12 mouse cellular contexts compared by ENCODE assay signal in genomic region chr4:148686491-148686941, GRCm38 (mm10). TPM values are rescaled to one million over a fixed set of nuclear protein-coding genes. Genes with fewer than 3 reads are reported as not detected.
DNase-seq lines count a peak whose midpoint lies in the region; ATAC-seq lines count a peak whose summit lies in the region.
"Had no signal": no experiment of that assay in that cellular context is flagged by ENCODE, and none has a peak within 500 bp of the region (broad histone marks: within the 10 kb centered on the region; RNA-seq: fewer than 3 reads in every experiment).

No protein-coding gene starts in this region.

- no peaks in the 10 kb centered on the region for H3K36me3 ChIP-seq in heart, embryonic 14.5 days (ENCODE audit: control insufficient read depth, insufficient read depth, low read length)
- H3K36me3 ChIP-seq in midbrain, embryonic 10.5 days: no peaks in the 10 kb centered on the region
- H3K36me3 ChIP-seq in midbrain, embryonic 15.5 days (replicated peaks): no peaks in the 10 kb centered on the region
- no peaks in the 10 kb centered on the region for H3K36me3 ChIP-seq in forebrain, embryonic 12.5 days (replicated peaks)
- H3K36me3 ChIP-seq in neural tube, embryonic 13.5 days: no peaks in the 10 kb centered on the region

- H3K4me2 ChIP-seq in heart, embryonic 14.5 days (ENCODE audit: low read length): peak overlapping the region; percentile 31; the same call in 1 of the 2 replicates
- no peak overlapping the region for H3K4me2 ChIP-seq in midbrain, embryonic 15.5 days
- no peak overlapping the region for H3K4me2 ChIP-seq in forebrain, embryonic 12.5 days
- H3K4me2 ChIP-seq in neural tube, embryonic 13.5 days: no peak overlapping the region

- no peak overlapping the region for H3K4me3 ChIP-seq in heart, embryonic 14.5 days (ENCODE audit: control insufficient read depth in 1 of 2, insufficient read depth in 1 of 2, low read depth in 1 of 2, low read length in 2 of 2)
- no peak overlapping the region for H3K4me3 ChIP-seq in midbrain, embryonic 10.5 days
- no peak overlapping the region for H3K4me3 ChIP-seq in midbrain, embryonic 15.5 days
- H3K4me3 ChIP-seq in forebrain, embryonic 12.5 days (replicated peaks): no peak overlapping the region
- H3K4me3 ChIP-seq in neural tube, embryonic 13.5 days: no peak overlapping the region

- H3K27me3 ChIP-seq in heart, embryonic 14.5 days (ENCODE audit: control insufficient read depth, insufficient read depth, low read length): no peaks in the 10 kb centered on the region
- H3K27me3 ChIP-seq in midbrain, embryonic 10.5 days (ENCODE audit: low read depth, poor library complexity, severe bottlenecking): peaks cover 56% of the 10 kb centered on the region
- H3K27me3 ChIP-seq in midbrain, embryonic 15.5 days (replicated peaks): no peaks in the 10 kb centered on the region
- H3K27me3 ChIP-seq in forebrain, embryonic 12.5 days: 0 out of 2 replicates have a peak, but pooled peaks cover 8% of the 10 kb centered on the region
- peaks cover 18% of the 10 kb centered on the region for H3K27me3 ChIP-seq in neural tube, embryonic 13.5 days

- no peak for ATAC-seq in heart, embryonic 14.5 days (ENCODE audit: insufficient number of reproducible peaks, insufficient read depth, low FRiP score, low read depth)
- no peak for ATAC-seq in midbrain, embryonic 15.5 days (replicated peaks)
- no peak; the same call in 1 of the 2 replicates for ATAC-seq in forebrain, embryonic 12.5 days (ENCODE audit: low FRiP score)
- ATAC-seq in neural tube, embryonic 13.5 days (ENCODE audit: low read depth): no peak
- ATAC-seq: inflammation-experienced regulatory T-cells, adult 6 months had no signal

- DNase-seq in heart, adult 11 months: no peak
- DNase-seq in midbrain, embryonic 10.5 days (ENCODE audit: low spot score): no peak
- no peak for DNase-seq in spleen, postnatal 4 days (ENCODE audit: low spot score in 2 of 2)
- no peak for DNase-seq in cerebellum, postnatal 25 days
- DNase-seq: cerebellum, postnatal 10 days had no signal

- WGBS in heart, embryonic 14.5 days: 22% methylated on average over 14 of the region's 14 CpGs
- 37% methylated on average over 14 of the region's 14 CpGs for WGBS in midbrain, embryonic 10.5 days
- WGBS in midbrain, embryonic 15.5 days: 25% methylated on average over 14 of the region's 14 CpGs
- whole genome bisulfite sequencing in forebrain, embryonic 12.5 days: 33% methylated on average over 14 of the region's 14 CpGs
- WGBS in neural tube, embryonic 13.5 days: 20% methylated on average over 14 of the region's 14 CpGs

- H3K9me3 ChIP-seq in heart, embryonic 14.5 days (ENCODE audit: control insufficient read depth, low read length): no peaks in the 10 kb centered on the region
- no peaks in the 10 kb centered on the region for H3K9me3 ChIP-seq in midbrain, embryonic 10.5 days (replicated peaks)
- H3K9me3 ChIP-seq in midbrain, embryonic 15.5 days: no peaks in the 10 kb centered on the region
- H3K9me3 ChIP-seq in forebrain, embryonic 12.5 days: no peaks in the 10 kb centered on the region
- H3K9me3 ChIP-seq in neural tube, embryonic 13.5 days: no peaks in the 10 kb centered on the region

- peaks cover 19% of the 10 kb centered on the region in 2 experiments for H3K4me1 ChIP-seq in heart, embryonic 14.5 days (ENCODE audit: control insufficient read depth in 2 of 2, insufficient read depth in 2 of 2, low read length in 2 of 2)
- peaks cover 54% of the 10 kb centered on the region for H3K4me1 ChIP-seq in midbrain, embryonic 10.5 days
- no peaks in the 10 kb centered on the region for H3K4me1 ChIP-seq in midbrain, embryonic 15.5 days
- H3K4me1 ChIP-seq in forebrain, embryonic 12.5 days: peaks cover 22% of the 10 kb centered on the region
- peaks cover 16% of the 10 kb centered on the region for H3K4me1 ChIP-seq in neural tube, embryonic 13.5 days (replicated peaks)

- H3K9ac ChIP-seq in heart, embryonic 14.5 days (ENCODE audit: low read length): peak overlapping the region; percentile 38; the same call in 1 of the 2 replicates
- no peak overlapping the region for H3K9ac ChIP-seq in midbrain, embryonic 15.5 days
- H3K9ac ChIP-seq in forebrain, embryonic 12.5 days: no peak overlapping the region
- peak overlapping the region; percentile 38; the same call in 1 of the 2 replicates for H3K9ac ChIP-seq in neural tube, embryonic 13.5 days

- H3K27ac ChIP-seq in heart, embryonic 14.5 days (replicated peaks in 1 of 2; ENCODE audit: control insufficient read depth in 1 of 2, insufficient read depth in 1 of 2, low read depth in 2 of 2, low read length in 2 of 2): peak overlapping the region; percentile 35 to 40; a peak in 3 of 4 replicates
- peak overlapping the region; percentile 63 for H3K27ac ChIP-seq in midbrain, embryonic 10.5 days (replicated peaks)
- H3K27ac ChIP-seq in midbrain, embryonic 15.5 days: no peak overlapping the region
- peak overlapping the region; percentile 74 for H3K27ac ChIP-seq in forebrain, embryonic 12.5 days
- no peak overlapping the region for H3K27ac ChIP-seq in neural tube, embryonic 13.5 days (replicated peaks)

RNA-seq across cellular contexts. Expression of gene Gm572, which starts 43.4 kb away (rescaled TPM):
- 0.19 and 0.28 TPM in 2 replicates for polyA plus RNA-seq in heart, embryonic 14.5 days (2014; fragmentation: Nextera tagmentation; extraction: Ambion mirVana)
- polyA plus RNA-seq in midbrain, embryonic 10.5 days (2016; fragmentation: Nextera tagmentation; extraction: Ambion mirVana): 0.09 TPM in 1 of 2 replicates, not detected in the other
- polyA plus RNA-seq in midbrain, embryonic 15.5 days (2015; fragmentation: Nextera tagmentation; extraction: Ambion mirVana): not detected in 2 replicates
- polyA plus RNA-seq in forebrain, embryonic 12.5 days (2016; fragmentation: Nextera tagmentation; extraction: Ambion mirVana): not detected in 2 replicates
- not detected in 2 replicates for polyA plus RNA-seq in neural tube, embryonic 13.5 days (2015; fragmentation: Nextera tagmentation; extraction: Ambion mirVana)
- polyA plus RNA-seq: frontal cortex, adult 2 months; inflammation-experienced regulatory T-cells, adult 6 months; neural tube, embryonic 14.5 days had no signal

RNA-seq across cellular contexts. Expression of gene Tardbp, which starts 59.7 kb away (rescaled TPM):
- 80.9 and 87.6 TPM in 2 replicates for polyA plus RNA-seq in heart, embryonic 14.5 days (2014; fragmentation: Nextera tagmentation; extraction: Ambion mirVana)
- 427 and 457 TPM in 2 replicates for polyA plus RNA-seq in midbrain, embryonic 10.5 days (2016; fragmentation: Nextera tagmentation; extraction: Ambion mirVana)
- polyA plus RNA-seq in midbrain, embryonic 15.5 days (2015; fragmentation: Nextera tagmentation; extraction: Ambion mirVana): 182 and 185 TPM in 2 replicates
- polyA plus RNA-seq in forebrain, embryonic 12.5 days (2016; fragmentation: Nextera tagmentation; extraction: Ambion mirVana): 447 and 449 TPM in 2 replicates
- polyA plus RNA-seq in neural tube, embryonic 13.5 days (2015; fragmentation: Nextera tagmentation; extraction: Ambion mirVana): 223 and 264 TPM in 2 replicates

Comparison
In these comparisons a context has a peak if more than half of its experiments do, and no peak if none do; other contexts are left out.
1. H3K27ac ChIP-seq: peak in heart, embryonic 14.5 days (2 of 2), midbrain, embryonic 10.5 days (single experiment) and forebrain, embryonic 12.5 days (single experiment); none in midbrain, embryonic 15.5 days (single experiment) and neural tube, embryonic 13.5 days (single experiment).
2. H3K9ac ChIP-seq: peak in heart, embryonic 14.5 days (single experiment) and neural tube, embryonic 13.5 days (single experiment); none in midbrain, embryonic 15.5 days (single experiment) and forebrain, embryonic 12.5 days (single experiment).